ENCODE assay signal across 12 mouse cellular contexts in genomic region chr6:32388276-32388675, GRCm38 (mm10).
DNase-seq lines count a peak whose midpoint lies in the region; ATAC-seq and TF ChIP-seq lines count a peak whose summit lies in the region.
"Had no signal": no experiment of that assay in that cellular context is flagged by ENCODE, and none has a peak within 500 bp of the region (broad histone marks: within the 10 kb centered on the region; RNA-seq: fewer than 3 reads in every experiment).

No protein-coding gene starts in this region.

- no peaks in the 10 kb centered on the region for H3K27me3 ChIP-seq in heart, postnatal 0 days (ENCODE audit: control insufficient read depth, insufficient read depth, low read length)
- H3K27me3 ChIP-seq in hindbrain, embryonic 12.5 days, result no peaks in the 10 kb centered on the region
- H3K27me3 ChIP-seq: intestine, embryonic 15.5 days; midbrain, embryonic 15.5 days; neural tube, embryonic 15.5 days had no signal

- DNase-seq in lung, adult 18-20 months, result peak; percentile 29 to 35
- DNase-seq in lung, postnatal 14 days, result no peak
- peak; percentile 18 to 56 for DNase-seq in adrenal gland, postnatal 36 days
- peak; percentile 61 for DNase-seq in heart, postnatal 0 days (ENCODE audit: low spot score)
- peak; percentile 45 for DNase-seq in testis, postnatal 10 days (ENCODE audit: low spot score)
- DNase-seq in layer of hippocampus, postnatal 10 days (ENCODE audit: low spot score in 2 of 2), result no peak
- no peak for DNase-seq in embryo, embryonic 11 days
- DNase-seq: right cerebral cortex, postnatal 25 days had no signal

- H3K9ac ChIP-seq in heart, postnatal 0 days (replicated peaks; ENCODE audit: low read depth, low read length), result no peak overlapping the region
- H3K9ac ChIP-seq in hindbrain, embryonic 12.5 days, result no peak overlapping the region
- H3K9ac ChIP-seq: intestine, embryonic 15.5 days; midbrain, embryonic 15.5 days; neural tube, embryonic 15.5 days had no signal

- TF ChIP-seq EP300 in heart, postnatal 0 days (IDR thresholded peaks at IDR 0.05; ENCODE audit: low read depth), result peak; percentile 71; the same call in 1 of the 2 replicates

- no peak overlapping the region for H3K4me2 ChIP-seq in heart, postnatal 0 days (ENCODE audit: low read depth, low read length)
- no peak overlapping the region for H3K4me2 ChIP-seq in hindbrain, embryonic 12.5 days (replicated peaks)
- H3K4me2 ChIP-seq: intestine, embryonic 15.5 days; midbrain, embryonic 15.5 days; neural tube, embryonic 15.5 days had no signal

- H3K4me1 ChIP-seq in heart, postnatal 0 days (ENCODE audit: control insufficient read depth, insufficient read depth), result peaks cover 22% of the 10 kb centered on the region
- peaks cover 9% of the 10 kb centered on the region; the same call in 1 of the 2 replicates for H3K4me1 ChIP-seq in hindbrain, embryonic 12.5 days
- H3K4me1 ChIP-seq: intestine, embryonic 15.5 days had no signal

- ATAC-seq in heart, postnatal 0 days (ENCODE audit: insufficient read depth, low read depth), result peak; percentile 77
- ATAC-seq in hindbrain, embryonic 12.5 days (ENCODE audit: low FRiP score), result no peak
- ATAC-seq: intestine, embryonic 15.5 days; midbrain, embryonic 15.5 days had no signal

- 13% methylated on average over 1 of the region's 1 CpGs for WGBS in heart, postnatal 0 days
- WGBS in hindbrain, embryonic 12.5 days, result 50% methylated on average over 1 of the region's 1 CpGs

- H3K36me3 ChIP-seq in heart, postnatal 0 days (replicated peaks; ENCODE audit: control insufficient read depth, insufficient read depth, low read length), result no peaks in the 10 kb centered on the region
- no peaks in the 10 kb centered on the region for H3K36me3 ChIP-seq in hindbrain, embryonic 12.5 days
- H3K36me3 ChIP-seq: intestine, embryonic 15.5 days; midbrain, embryonic 15.5 days; neural tube, embryonic 15.5 days had no signal

- H3K4me3 ChIP-seq in heart, postnatal 0 days (ENCODE audit: low read depth, low read length), result no peak overlapping the region
- H3K4me3 ChIP-seq in hindbrain, embryonic 12.5 days, result no peak overlapping the region
- H3K4me3 ChIP-seq: intestine, embryonic 15.5 days; midbrain, embryonic 15.5 days; neural tube, embryonic 15.5 days had no signal

- no peaks in the 10 kb centered on the region for H3K9me3 ChIP-seq in heart, postnatal 0 days (replicated peaks; ENCODE audit: control insufficient read depth, low read length)
- H3K9me3 ChIP-seq in hindbrain, embryonic 12.5 days (replicated peaks), result no peaks in the 10 kb centered on the region
- H3K9me3 ChIP-seq: intestine, embryonic 15.5 days; midbrain, embryonic 15.5 days; neural tube, embryonic 15.5 days had no signal

- peak overlapping the region; percentile 17 for H3K27ac ChIP-seq in heart, postnatal 0 days (ENCODE audit: low read depth)
- H3K27ac ChIP-seq in hindbrain, embryonic 12.5 days, result no peak overlapping the region
- H3K27ac ChIP-seq: intestine, embryonic 15.5 days; midbrain, embryonic 15.5 days; neural tube, embryonic 15.5 days had no signal

- no peak for TF ChIP-seq CTCF in heart, postnatal 0 days (IDR thresholded peaks at IDR 0.05; ENCODE audit: low read depth)

Comparison
In these comparisons a context has a peak if more than half of its experiments do, and no peak if none do; other contexts are left out.
1. DNase-seq: peak in lung, adult 18-20 months (2 of 2), adrenal gland, postnatal 36 days (2 of 2), heart, postnatal 0 days (single experiment) and testis, postnatal 10 days (single experiment); none in lung, postnatal 14 days (single experiment), layer of hippocampus, postnatal 10 days (0 of 2) and embryo, embryonic 11 days (single experiment).